Mouse (Mus musculus) ES-Bruce4 (cell line): ENCODE results near the gene Gba2. TPM values are rescaled to one million over a fixed set of nuclear protein-coding genes. Genes with fewer than 3 reads are reported as not detected.

Experiments used
- H3K27ac ChIP-seq: 2 replicates; pipeline ENCODE4 v1.5.1; 2012; ENCODE audit warnings: low read length, inconsistent platforms; ENCODE audit not compliant: insufficient read depth
- H3K27me3 ChIP-seq: 2 replicates; pipeline ENCODE4 v1.6.1; 2012; ENCODE audit warnings: mild to moderate bottlenecking, low read length, inconsistent platforms; ENCODE audit not compliant: control insufficient read depth, poor library complexity, insufficient read depth, severe bottlenecking
- H3K36me3 ChIP-seq: 2 replicates; pipeline ENCODE4 v1.6.1; 2012; ENCODE audit warnings: inconsistent platforms, mild to moderate bottlenecking, low read length, moderate library complexity; ENCODE audit not compliant: control insufficient read depth, poor library complexity, insufficient read depth, severe bottlenecking
- H3K4me1 ChIP-seq: one replicate; pipeline ENCODE4 v1.8.1; 2011; ENCODE audit warnings: low read length; ENCODE audit not compliant: control insufficient read depth, insufficient read depth
- H3K4me3 ChIP-seq: 2 replicates; pipeline ENCODE4 v1.5.1; 2011; ENCODE audit warnings: low read depth, mild to moderate bottlenecking, low read length
- H3K9ac ChIP-seq: 2 replicates; pipeline ENCODE4 v1.6.1; 2012; ENCODE audit warnings: low read depth, mild to moderate bottlenecking, inconsistent platforms; ENCODE audit not compliant: poor library complexity, severe bottlenecking
- H3K9me3 ChIP-seq: replicated peaks from 2 replicates; pipeline ENCODE4 v1.6.1; 2012; ENCODE audit warnings: mild to moderate bottlenecking, low read length, inconsistent platforms; ENCODE audit not compliant: control insufficient read depth, poor library complexity, insufficient read depth, severe bottlenecking
- CTCF ChIP-seq: IDR thresholded peaks from one replicate; pipeline ENCODE4 v1.8.1; 2011; ENCODE audit warnings: low read depth, low read length
- EP300 ChIP-seq: IDR thresholded peaks from 2 replicates; pipeline ENCODE4 v1.6.1; 2011; ENCODE audit warnings: low read depth, low read length; ENCODE audit not compliant: insufficient read depth
- POLR2A ChIP-seq: IDR thresholded peaks from one replicate; pipeline ENCODE4 v1.8.1; 2011; ENCODE audit warnings: low read length; ENCODE audit not compliant: insufficient read depth
- polyA plus RNA-seq: library from polyadenylated mRNA; stranded (reverse); fragments of >200 nt; gene quantifications from 2 replicates; pipeline ENCODE4 v1.2.4, GENCODE M21; 2011; ENCODE audit warnings: low read depth; ENCODE audit not compliant: missing spikeins, insufficient read depth, insufficient read length

Gba2 gene
- polyA plus RNA-seq, 1 experiment, result 6.6 TPM

DNA sequence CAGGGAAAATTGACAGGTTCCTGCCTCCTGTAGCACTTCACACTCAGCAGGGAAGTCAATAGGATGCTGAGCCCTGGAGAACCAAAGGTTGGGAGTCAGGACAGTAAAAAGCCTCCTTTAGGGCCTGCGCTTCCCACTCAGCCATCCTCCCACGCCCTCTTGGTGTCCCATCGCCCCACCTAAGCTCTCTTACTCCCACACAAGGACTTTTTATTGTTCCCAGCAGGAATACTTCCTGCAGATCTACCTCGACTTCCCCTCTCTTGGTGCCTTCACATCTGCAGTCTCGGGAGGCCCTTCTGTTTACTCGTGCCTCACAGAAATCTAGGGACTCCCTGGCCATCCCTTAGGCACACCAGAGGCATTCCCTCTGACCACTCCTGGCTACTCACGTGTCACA lies 4.7 kb upstream of the Gba2 start:
- H3K36me3 ChIP-seq, result peaks cover 7% of the 10 kb centered on the region
- no peaks in the 10 kb centered on the region for H3K9me3 ChIP-seq
- no peak overlapping the region for H3K4me3 ChIP-seq
- no peak overlapping the region for H3K27ac ChIP-seq
- H3K4me1 ChIP-seq, result no peaks in the 10 kb centered on the region
- TF ChIP-seq CTCF (no peak), POLR2A (no peak), EP300 (no peak)
- no peak overlapping the region for H3K9ac ChIP-seq
- H3K27me3 ChIP-seq, result no peaks in the 10 kb centered on the region

DNA sequence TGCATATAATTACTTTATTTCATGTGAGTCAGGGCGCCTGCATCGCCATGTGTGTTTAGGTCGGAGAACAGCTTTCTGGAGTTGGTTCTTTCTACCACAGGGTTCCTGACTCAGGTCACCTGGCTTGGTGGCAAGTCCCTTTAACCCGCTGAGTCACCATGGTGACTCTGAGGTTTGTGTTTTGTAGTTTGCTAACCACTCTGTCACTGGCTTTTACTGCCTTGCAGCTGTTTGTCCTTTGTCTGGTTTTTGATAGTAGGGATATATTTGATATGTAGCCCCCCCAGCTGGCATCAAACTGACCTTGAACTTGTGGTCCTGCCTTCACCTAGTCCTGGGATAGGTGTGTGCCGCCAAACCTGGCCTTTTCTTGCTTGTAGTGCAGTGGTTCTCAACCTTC lies 3.6 kb upstream of the Gba2 start:
- peaks cover 7% of the 10 kb centered on the region for H3K36me3 ChIP-seq
- H3K9ac ChIP-seq, result no peak overlapping the region
- TF ChIP-seq POLR2A (no peak), EP300 (no peak), CTCF (no peak)
- H3K4me1 ChIP-seq, result no peaks in the 10 kb centered on the region
- no peak overlapping the region for H3K27ac ChIP-seq
- H3K27me3 ChIP-seq, result no peaks in the 10 kb centered on the region
- H3K9me3 ChIP-seq, result no peaks in the 10 kb centered on the region
- no peak overlapping the region for H3K4me3 ChIP-seq

DNA sequence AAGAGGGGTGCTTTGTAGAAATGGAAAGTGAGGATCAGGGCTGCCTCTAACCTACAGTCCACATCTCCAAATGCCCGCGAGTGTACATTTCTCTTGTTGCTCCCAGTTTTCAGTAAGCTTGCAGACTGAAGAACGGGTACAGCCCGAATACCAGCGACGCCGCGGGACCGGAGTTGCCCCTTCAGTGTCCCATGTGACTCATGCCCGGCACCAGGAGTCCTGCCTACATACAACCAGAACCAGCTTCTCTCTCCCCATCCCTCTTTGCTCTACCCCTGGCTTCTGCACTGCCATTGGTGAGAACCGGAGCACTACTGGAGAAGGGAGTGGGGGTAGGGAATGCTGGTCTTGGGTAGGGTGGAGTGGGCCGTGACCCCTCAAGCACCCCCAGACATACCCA lies 2.7 kb upstream of the Gba2 start:
- Histone ChIP-seq H3K4me3 (no peak overlapping the region), H3K27me3 (no peaks in the 10 kb centered on the region), H3K36me3 (peaks cover 7% of the 10 kb centered on the region), H3K4me1 (peaks cover 2% of the 10 kb centered on the region), H3K9ac (no peak overlapping the region), H3K27ac (no peak overlapping the region), H3K9me3 (no peaks in the 10 kb centered on the region)
- no peak for TF ChIP-seq EP300
- no peak for TF ChIP-seq POLR2A
- TF ChIP-seq CTCF, result no peak

DNA sequence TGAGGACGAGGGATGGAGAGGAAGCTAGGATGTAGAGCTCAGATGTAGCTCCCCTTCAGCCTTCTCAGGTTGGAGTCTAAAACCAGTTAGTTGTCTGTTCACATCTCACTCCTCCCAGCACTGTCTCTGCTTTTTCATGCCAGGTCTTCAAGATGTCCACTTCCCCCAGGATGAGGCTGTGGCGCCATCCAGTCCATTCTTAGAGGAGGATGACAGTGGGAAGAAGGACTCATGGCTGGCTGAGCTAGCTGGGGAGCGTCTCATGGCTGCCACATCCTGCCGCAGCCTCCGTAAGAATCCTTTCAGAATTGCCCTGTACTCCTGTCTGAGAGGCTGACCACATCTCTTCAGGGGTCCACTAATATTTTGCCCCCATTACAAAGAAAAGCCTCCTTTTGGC lies 2.0 kb upstream of the Gba2 start:
- no peak overlapping the region for H3K4me3 ChIP-seq
- H3K27ac ChIP-seq, result no peak overlapping the region
- H3K9ac ChIP-seq, result no peak overlapping the region
- no peaks in the 10 kb centered on the region for H3K27me3 ChIP-seq
- peaks cover 7% of the 10 kb centered on the region for H3K36me3 ChIP-seq
- TF ChIP-seq CTCF (no peak), POLR2A (no peak), EP300 (no peak)
- peaks cover 2% of the 10 kb centered on the region for H3K4me1 ChIP-seq
- no peaks in the 10 kb centered on the region for H3K9me3 ChIP-seq

DNA sequence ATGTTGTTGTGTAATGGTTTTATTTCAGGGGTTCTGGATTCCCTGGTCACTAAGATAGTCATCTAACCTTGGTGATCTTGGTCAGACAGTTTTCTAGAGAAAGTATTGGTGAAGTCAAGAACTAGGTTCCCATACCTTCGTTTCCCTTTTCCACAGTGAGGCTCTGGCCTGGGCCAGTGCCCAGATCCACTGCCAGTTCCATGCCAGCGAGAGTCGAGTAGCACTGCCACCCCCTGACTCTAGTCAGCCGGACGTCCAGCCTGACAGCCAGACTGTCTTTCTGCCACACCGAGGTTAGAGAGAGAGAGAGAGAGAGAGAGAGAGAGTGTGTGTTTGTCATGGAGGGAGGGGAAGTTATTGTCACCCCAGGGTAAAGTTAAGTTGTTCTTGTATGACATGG lies 1.1 kb upstream of the Gba2 start:
- H3K27ac ChIP-seq, result no peak overlapping the region

DNA sequence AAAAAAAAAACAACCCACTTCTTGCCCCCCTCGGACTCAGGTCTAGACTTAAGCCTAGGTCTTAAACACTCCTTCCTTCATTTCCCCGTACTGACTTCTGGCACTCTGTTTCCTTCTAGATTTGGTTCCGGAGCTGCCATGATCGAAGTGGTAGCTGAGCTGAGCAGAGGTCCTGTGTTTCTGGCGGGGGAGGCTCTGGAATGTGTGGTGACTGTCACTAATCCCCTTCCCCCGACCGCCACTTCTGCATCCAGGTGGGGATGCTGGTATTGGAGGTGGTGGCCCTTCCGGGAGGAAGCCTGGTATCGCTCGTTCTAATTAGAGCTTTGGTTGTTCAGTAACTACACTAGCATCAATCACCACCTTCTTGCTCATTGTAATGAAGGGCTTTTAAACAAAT lies 583 bp upstream of the Gba2 start:
- no peak overlapping the region for H3K27ac ChIP-seq
- H3K9me3 ChIP-seq, result no peaks in the 10 kb centered on the region
- peak overlapping the region; percentile 91 for H3K4me3 ChIP-seq
- H3K4me1 ChIP-seq, result peaks cover 3% of the 10 kb centered on the region
- H3K36me3 ChIP-seq, result peaks cover 7% of the 10 kb centered on the region
- TF ChIP-seq CTCF (no peak), POLR2A (no peak), EP300 (no peak)
- no peaks in the 10 kb centered on the region for H3K27me3 ChIP-seq
- peak overlapping the region; percentile 75 for H3K9ac ChIP-seq

More for the DNA sequence above, 1.1 kb upstream of the Gba2 start:
- no peaks in the 10 kb centered on the region for H3K27me3 ChIP-seq
- no peaks in the 10 kb centered on the region for H3K9me3 ChIP-seq
- peaks cover 3% of the 10 kb centered on the region for H3K4me1 ChIP-seq
- TF ChIP-seq POLR2A (no peak), EP300 (no peak), CTCF (no peak)
- H3K4me3 ChIP-seq, result no peak overlapping the region
- H3K36me3 ChIP-seq, result peaks cover 7% of the 10 kb centered on the region
- H3K9ac ChIP-seq, result no peak overlapping the region
